Mouse (Mus musculus) spleen, adult 2 months (tissue): ENCODE measurements at regions not wholly inside any gene's neighbourhood (a gene's known extent, or its start where the extent isn't known, plus 50 kb on each side); places are given as distances from the start of the nearest gene placed in this dataset.

Experiments used
- CTCF ChIP-seq: fragments of 200-500 bp; IDR thresholded peaks from 2 replicates; pipeline ENCODE4 v1.5.1; 2011; ENCODE audit warnings: mild to moderate bottlenecking, inconsistent platforms; ENCODE audit not compliant: insufficient read depth, insufficient read length, insufficient replicate concordance; ENCODE audit errors: extremely low read depth
- POLR2A ChIP-seq: fragments of 200-500 bp; IDR thresholded peaks from 2 replicates; pipeline ENCODE4 v1.6.1; 2011; ENCODE audit warnings: low read depth, low read length, inconsistent platforms

GRCm38 (mm10) chr13:44534575-44535080, 194.6 kb upstream of the Jarid2 start:
- TF ChIP-seq POLR2A (no peak), CTCF (no peak)
